Mouse (Mus musculus) kidney, embryonic 15.5 days (tissue): Measurements from ENCODE around the gene Exoc3l4. TPM values are rescaled to one million over a fixed set of nuclear protein-coding genes. Genes with fewer than 3 reads are reported as not detected.

Source experiments
- ATAC-seq: fragments of 200-750 bp; cut with Nextera tagmentation; replicated peaks from 2 replicates; pipeline ENCODE4 v1.8.0; 2017; ENCODE audit warnings: moderate TSS enrichment; ENCODE audit not compliant: low FRiP score
- H3K27ac ChIP-seq: fragments of 300-500 bp; sonication (generic); 2 replicates; pipeline ENCODE4 v1.5.1; 2015; ENCODE audit warnings: mild to moderate bottlenecking, inconsistent platforms
- H3K27me3 ChIP-seq: fragments of 300-500 bp; sonication (generic); 2 replicates; pipeline ENCODE4 v1.6.1; 2015; ENCODE audit warnings: inconsistent platforms
- H3K36me3 ChIP-seq: fragments of 300-500 bp; sonication (generic); 2 replicates; pipeline ENCODE4 v1.6.1; 2015; ENCODE audit warnings: inconsistent platforms
- H3K4me1 ChIP-seq: fragments of 300-500 bp; sonication (generic); 2 replicates; pipeline ENCODE4 v1.6.1; 2015; ENCODE audit warnings: inconsistent platforms
- H3K4me2 ChIP-seq: fragments of 300-500 bp; sonication (generic); 2 replicates; pipeline ENCODE4 v1.6.1; 2015; ENCODE audit warnings: moderate library complexity, mild to moderate bottlenecking, inconsistent platforms
- H3K4me3 ChIP-seq: fragments of 300-500 bp; sonication (generic); replicated peaks from 2 replicates; pipeline ENCODE4 v1.5.1; 2015; ENCODE audit warnings: mild to moderate bottlenecking, inconsistent platforms
- H3K9ac ChIP-seq: fragments of 300-500 bp; sonication (generic); 2 replicates; pipeline ENCODE4 v1.6.1; 2015; ENCODE audit warnings: mild to moderate bottlenecking, inconsistent platforms
- H3K9me3 ChIP-seq: fragments of 300-500 bp; sonication (generic); replicated peaks from 2 replicates; pipeline ENCODE4 v1.6.1; 2016; ENCODE audit warnings: inconsistent platforms
- WGBS: fragments of 180-500 bp; shearing (Covaris S2); methylation state at CpG from one replicate; pipeline ENCODE4 v1.1.7; 2015; ENCODE audit warnings: mixed read lengths; 5-methylcytosine and 5-hydroxymethylcytosine counted together
- polyA plus RNA-seq: library from polyadenylated mRNA; unstranded; fragments of >200 nt; fragmentation: Nextera tagmentation; extraction: Ambion mirVana; gene quantifications from 2 replicates; pipeline ENCODE4 v1.2.1, GENCODE M21; 2015

Exoc3l4 gene
- polyA plus RNA-seq, 1 experiment from 2014 or later, result 17.8 TPM

GRCm38 (mm10) chr12:111468206-111468605, 51.4 kb downstream of the Exoc3l4 start:
- Histone ChIP-seq H3K4me3 (no peak overlapping the region), H3K27me3 (no peaks in the 10 kb centered on the region), H3K4me2 (no peak overlapping the region), H3K4me1 (peaks cover 15% of the 10 kb centered on the region), H3K9me3 (no peaks in the 10 kb centered on the region), H3K9ac (no peak overlapping the region), H3K27ac (no peak overlapping the region), H3K36me3 (no peaks in the 10 kb centered on the region)
- WGBS, result 73% methylated on average over 7 of the region's 7 CpGs
- ATAC-seq, result no peak

GRCm38 (mm10) chr12:111469507-111469906, 52.7 kb downstream of the Exoc3l4 start:
- peak; percentile 49; the same call in 1 of the 2 replicates for ATAC-seq
- 3% methylated on average over 8 of the region's 8 CpGs for WGBS
- Histone ChIP-seq H3K9me3 (no peaks in the 10 kb centered on the region), H3K4me1 (peaks cover 27% of the 10 kb centered on the region), H3K36me3 (no peaks in the 10 kb centered on the region), H3K9ac (no peak overlapping the region), H3K27me3 (no peaks in the 10 kb centered on the region), H3K4me2 (no peak overlapping the region), H3K27ac (no peak overlapping the region), H3K4me3 (no peak overlapping the region)

GRCm38 (mm10) chr12:111471119-111471518, 54.3 kb downstream of the Exoc3l4 start:
- no peaks in the 10 kb centered on the region for H3K9me3 ChIP-seq
- WGBS, result 68% methylated on average over 1 of the region's 1 CpGs

GRCm38 (mm10) chr12:111471721-111472120, 54.9 kb downstream of the Exoc3l4 start:
- WGBS, result 80% methylated on average over 3 of the region's 3 CpGs
- Histone ChIP-seq H3K9me3 (0 out of 2 replicates have a peak, but pooled peaks cover under 1% of the 10 kb centered on the region), H3K4me1 (peaks cover 35% of the 10 kb centered on the region), H3K4me3 (no peak overlapping the region), H3K27ac (no peak overlapping the region), H3K27me3 (no peaks in the 10 kb centered on the region), H3K4me2 (no peak overlapping the region), H3K36me3 (no peaks in the 10 kb centered on the region), H3K9ac (no peak overlapping the region)
- no peak for ATAC-seq

More at GRCm38 (mm10) chr12:111471119-111471518, 54.3 kb downstream of the Exoc3l4 start:
- H3K36me3 ChIP-seq, result no peaks in the 10 kb centered on the region
- no peak overlapping the region for H3K9ac ChIP-seq
- H3K27ac ChIP-seq, result no peak overlapping the region
- H3K4me2 ChIP-seq, result no peak overlapping the region
- ATAC-seq, result no peak
- H3K4me1 ChIP-seq, result peaks cover 35% of the 10 kb centered on the region
- H3K4me3 ChIP-seq, result no peak overlapping the region
- no peaks in the 10 kb centered on the region for H3K27me3 ChIP-seq

- Histone ChIP-seq H3K9me3 (peaks cover 3% of the 10 kb centered on the region; the same call in 1 of the 2 replicates), H3K9ac (no peak overlapping the region), H3K4me2 (no peak overlapping the region), H3K27me3 (no peaks in the 10 kb centered on the region), H3K36me3 (no peaks in the 10 kb centered on the region), H3K27ac (no peak overlapping the region), H3K4me3 (no peak overlapping the region), H3K4me1 (peaks cover 35% of the 10 kb centered on the region)
- no peak for ATAC-seq
- 62% methylated on average over 5 of the region's 5 CpGs for WGBS
These were observed 56.1 kb downstream of the Exoc3l4 start for GRCm38 (mm10) chr12:111472886-111473285.

GRCm38 (mm10) chr12:111474384-111474783, 57.6 kb downstream of the Exoc3l4 start:
- WGBS, result 97% methylated on average over 3 of the region's 3 CpGs
- peak overlapping the region; percentile 79 for H3K27ac ChIP-seq
- no peak overlapping the region for H3K9ac ChIP-seq
- H3K4me2 ChIP-seq, result no peak overlapping the region
- peaks cover 3% of the 10 kb centered on the region; the same call in 1 of the 2 replicates for H3K9me3 ChIP-seq
- H3K4me1 ChIP-seq, result peaks cover 40% of the 10 kb centered on the region
- H3K36me3 ChIP-seq, result no peaks in the 10 kb centered on the region
- H3K4me3 ChIP-seq, result no peak overlapping the region
- ATAC-seq, result peak; percentile 38; the same call in 1 of the 2 replicates
- no peaks in the 10 kb centered on the region for H3K27me3 ChIP-seq

GRCm38 (mm10) chr12:111474893-111475643, 58.3 kb downstream of the Exoc3l4 start:
- Histone ChIP-seq H3K9me3 (peaks cover 3% of the 10 kb centered on the region; the same call in 1 of the 2 replicates), H3K36me3 (no peaks in the 10 kb centered on the region), H3K4me1 (peaks cover 41% of the 10 kb centered on the region), H3K27me3 (no peaks in the 10 kb centered on the region), H3K4me3 (no peak overlapping the region), H3K9ac (no peak overlapping the region), H3K27ac (peak overlapping the region; percentile 79), H3K4me2 (no peak overlapping the region)
- 36% methylated on average over 8 of the region's 8 CpGs for WGBS
- peak; percentile 82 for ATAC-seq

GRCm38 (mm10) chr12:111478924-111479323, 62.1 kb downstream of the Exoc3l4 start:
- no peak overlapping the region for H3K4me2 ChIP-seq
- H3K4me3 ChIP-seq, result no peak overlapping the region
- no peaks in the 10 kb centered on the region for H3K27me3 ChIP-seq
- no peaks in the 10 kb centered on the region for H3K36me3 ChIP-seq
- H3K9ac ChIP-seq, result no peak overlapping the region
- WGBS, result 35% methylated on average over 5 of the region's 5 CpGs
- no peak overlapping the region for H3K27ac ChIP-seq
- peaks cover 31% of the 10 kb centered on the region for H3K4me1 ChIP-seq
- peaks cover 3% of the 10 kb centered on the region; the same call in 1 of the 2 replicates for H3K9me3 ChIP-seq
- ATAC-seq, result no peak

GRCm38 (mm10) chr12:111479917-111480316, 63.1 kb downstream of the Exoc3l4 start:
- Histone ChIP-seq H3K9me3 (peaks cover 3% of the 10 kb centered on the region; the same call in 1 of the 2 replicates), H3K27ac (no peak overlapping the region), H3K4me1 (peaks cover 28% of the 10 kb centered on the region), H3K4me3 (no peak overlapping the region), H3K9ac (no peak overlapping the region), H3K36me3 (no peaks in the 10 kb centered on the region), H3K27me3 (peaks cover 4% of the 10 kb centered on the region; the same call in 1 of the 2 replicates), H3K4me2 (no peak overlapping the region)
- no peak for ATAC-seq
- WGBS, result 74% methylated on average over 2 of the region's 2 CpGs

Other genes with a start within 250 kb of the Exoc3l4 start
- not detected in 2 replicates for gene 4930595D18Rik, start 232.5 kb upstream of the Exoc3l4 start, polyA plus RNA-seq
- gene Amn, start 145.9 kb upstream of the Exoc3l4 start, polyA plus RNA-seq, result 43.7 and 43.9 TPM in 2 replicates
- 31.9 and 40.0 TPM in 2 replicates for gene Cdc42bpb, start 39.3 kb upstream of the Exoc3l4 start, polyA plus RNA-seq
- 5.5 and 7.0 TPM in 2 replicates for gene Lbhd2, start 10.2 kb upstream of the Exoc3l4 start, polyA plus RNA-seq
- gene Tnfaip2, start 25.5 kb downstream of the Exoc3l4 start, polyA plus RNA-seq, result 19.5 and 22.9 TPM in 2 replicates
- gene Gm266, start 68.8 kb downstream of the Exoc3l4 start, polyA plus RNA-seq, result 91.7 and 93.3 TPM in 2 replicates
- 577 and 624 TPM in 2 replicates for gene Eif5, start 121.0 kb downstream of the Exoc3l4 start, polyA plus RNA-seq
- gene Mark3, start 157.5 kb downstream of the Exoc3l4 start, polyA plus RNA-seq, result 39.7 and 50.3 TPM in 2 replicates